Mouse (Mus musculus): ENCODE data around the gene Tmem167b.
"Not testable (repeated sequence)": the region's sequence is repeated elsewhere in the genome, so short reads cannot be mapped to it uniquely, and the experiment has no call there.

Gene Tmem167b

GRCm38 (mm10) chr3:108562133-108562730 lies at the start of gene Tmem167b:
TSS of gene Tmem167b (minus strand) at chr3:108562466.
- DNase-seq (ENCODE audit: low spot score), result peak; percentile 96

- no peak for DNase-seq (ENCODE audit: low spot score)
These were observed 46.6 kb upstream of the Tmem167b start for GRCm38 (mm10) chr3:108608906-108609305.

GRCm38 (mm10) chr3:108591530-108592522 lies 29.6 kb upstream of the Tmem167b start:
- no peak for DNase-seq (ENCODE audit: low spot score)

GRCm38 (mm10) chr3:108590786-108591529 lies 28.7 kb upstream of the Tmem167b start, which contains the start of gene Wdr47:
TSS of gene Wdr47 (plus strand) at chr3:108591279.
- peak; percentile 95 for DNase-seq (ENCODE audit: low spot score)

GRCm38 (mm10) chr3:108588446-108588845 lies 26.2 kb upstream of the Tmem167b start:
- no peak for DNase-seq (ENCODE audit: low spot score)

- DNase-seq (ENCODE audit: low spot score), result no peak
These were observed 22.3 kb upstream of the Tmem167b start for GRCm38 (mm10) chr3:108584580-108584979.

- DNase-seq (ENCODE audit: low spot score), result no peak
These were observed 11.8 kb upstream of the Tmem167b start for GRCm38 (mm10) chr3:108574018-108574417.

- no peak for DNase-seq (ENCODE audit: low spot score)
These were observed 10.2 kb upstream of the Tmem167b start for GRCm38 (mm10) chr3:108572309-108573010.

GRCm38 (mm10) chr3:108571443-108572294 lies 9.4 kb upstream of the Tmem167b start, which contains the start of gene Taf13:
TSS of gene Taf13 (plus strand) at chr3:108571698.
- DNase-seq (ENCODE audit: low spot score), result peak; percentile 92

- no peak for DNase-seq (ENCODE audit: low spot score)
These were observed 8.5 kb upstream of the Tmem167b start for GRCm38 (mm10) chr3:108570813-108571212.

- not testable (repeated sequence) for DNase-seq (ENCODE audit: low spot score)
These were observed 7.4 kb upstream of the Tmem167b start for GRCm38 (mm10) chr3:108569636-108570035.

- DNase-seq (ENCODE audit: low spot score), result no peak
These were observed 6.0 kb upstream of the Tmem167b start for GRCm38 (mm10) chr3:108567990-108568877.

GRCm38 (mm10) chr3:108563309-108563708 lies 1.0 kb upstream of the Tmem167b start:
- DNase-seq (ENCODE audit: low spot score), result peak; percentile 70

- DNase-seq (ENCODE audit: low spot score), result no peak
These were observed 558 bp upstream of the Tmem167b start for GRCm38 (mm10) chr3:108562777-108563271.

- no peak for DNase-seq (ENCODE audit: low spot score)
These were observed 4.4 kb downstream of the Tmem167b start for GRCm38 (mm10) chr3:108557888-108558287.

- peak; percentile 85 for DNase-seq (ENCODE audit: low spot score)
These were observed 7.5 kb downstream of the Tmem167b start for GRCm38 (mm10) chr3:108554587-108555312.

- DNase-seq (ENCODE audit: low spot score), result no peak
These were observed 8.1 kb downstream of the Tmem167b start for GRCm38 (mm10) chr3:108554111-108554561.

- no peak for DNase-seq (ENCODE audit: low spot score)
These were observed 20.0 kb downstream of the Tmem167b start for GRCm38 (mm10) chr3:108542299-108542698.
